Comparison of ENCODE assay signal across 9 mouse cellular contexts in genomic region chr12:112001223-112001622, GRCm38 (mm10). TPM values are rescaled to one million over a fixed set of nuclear protein-coding genes. Genes with fewer than 3 reads are reported as not detected.
DNase-seq lines count a peak whose midpoint lies in the region; ATAC-seq and TF ChIP-seq lines count a peak whose summit lies in the region.
"Had no signal": no experiment of that assay in that cellular context is flagged by ENCODE, and none has a peak within 500 bp of the region (broad histone marks: within the 10 kb centered on the region; RNA-seq: fewer than 3 reads in every experiment).

No protein-coding gene starts in this region.

- peak; percentile 61 for DNase-seq in forebrain, embryonic 10.5 days (ENCODE audit: extremely low spot score, low spot score)
- peak; percentile 88 for DNase-seq in hindbrain, embryonic 14.5 days (ENCODE audit: low spot score)
- DNase-seq in left cerebral cortex, postnatal 10 days (ENCODE audit: extremely low spot score in 1 of 2, low spot score in 2 of 2) = peak; percentile 66 to 80
- DNase-seq in midbrain, embryonic 11.5 days (ENCODE audit: low spot score, missing footprints) = peak; percentile 98
- DNase-seq in skeletal muscle tissue, adult 2 months (ENCODE audit: low read depth, low spot score) = peak; percentile 19

- H3K9me3 ChIP-seq in forebrain, embryonic 10.5 days = no peaks in the 10 kb centered on the region
- H3K9me3 ChIP-seq in forebrain, embryonic 12.5 days = no peaks in the 10 kb centered on the region
- H3K9me3 ChIP-seq in hindbrain, embryonic 14.5 days (ENCODE audit: control insufficient read depth, low read length) = no peaks in the 10 kb centered on the region
- no peaks in the 10 kb centered on the region for H3K9me3 ChIP-seq in midbrain, embryonic 11.5 days (ENCODE audit: control insufficient read depth, low read length)
- H3K9me3 ChIP-seq: midbrain, embryonic 12.5 days had no signal

- H3K4me3 ChIP-seq in forebrain, embryonic 10.5 days = no peak overlapping the region
- H3K4me3 ChIP-seq in forebrain, embryonic 12.5 days (replicated peaks) = no peak overlapping the region
- no peak overlapping the region for H3K4me3 ChIP-seq in bone marrow macrophage, adult 2 months (ENCODE audit: insufficient read depth, low read length)
- no peak overlapping the region for H3K4me3 ChIP-seq in hindbrain, embryonic 14.5 days (replicated peaks; ENCODE audit: low read length)
- H3K4me3 ChIP-seq in midbrain, embryonic 11.5 days (ENCODE audit: low read depth, low read length) = no peak overlapping the region
- H3K4me3 ChIP-seq: midbrain, embryonic 12.5 days had no signal

- no peaks in the 10 kb centered on the region for H3K36me3 ChIP-seq in forebrain, embryonic 10.5 days (replicated peaks)
- no peaks in the 10 kb centered on the region for H3K36me3 ChIP-seq in forebrain, embryonic 12.5 days (replicated peaks)
- H3K36me3 ChIP-seq in hindbrain, embryonic 14.5 days (replicated peaks; ENCODE audit: control insufficient read depth, insufficient read depth) = no peaks in the 10 kb centered on the region
- no peaks in the 10 kb centered on the region for H3K36me3 ChIP-seq in midbrain, embryonic 11.5 days (ENCODE audit: control insufficient read depth, insufficient read depth, low read length)
- H3K36me3 ChIP-seq: midbrain, embryonic 12.5 days had no signal

- intact Hi-C loops in left cerebral cortex, postnatal 10 days (cut with DNase I) = no loop called here

- no peak for TF ChIP-seq POLR2A in bone marrow macrophage, adult 2 months (IDR thresholded peaks at IDR 0.05; ENCODE audit: borderline replicate concordance, low read depth, low read length)

- 26% methylated on average over 8 of the region's 8 CpGs for WGBS in forebrain, embryonic 10.5 days
- 20% methylated on average over 8 of the region's 8 CpGs for WGBS in forebrain, embryonic 12.5 days
- 23% methylated on average over 8 of the region's 8 CpGs for WGBS in hindbrain, embryonic 14.5 days
- WGBS in midbrain, embryonic 11.5 days = 21% methylated on average over 8 of the region's 8 CpGs

- ATAC-seq in forebrain, embryonic 12.5 days (ENCODE audit: low FRiP score) = no peak
- peak; percentile 58 for ATAC-seq in erythroblast, adult 5-6 weeks (replicated peaks; ENCODE audit: low FRiP score, poor library complexity, severe bottlenecking)
- ATAC-seq in hindbrain, embryonic 14.5 days (ENCODE audit: low FRiP score) = no peak; the same call in 1 of the 2 replicates
- no peak for ATAC-seq in midbrain, embryonic 11.5 days (ENCODE audit: low FRiP score)

- no peak overlapping the region for H3K27ac ChIP-seq in forebrain, embryonic 10.5 days
- no peak overlapping the region for H3K27ac ChIP-seq in forebrain, embryonic 12.5 days
- H3K27ac ChIP-seq in bone marrow macrophage, adult 2 months (ENCODE audit: insufficient read depth, low read depth, low read length) = no peak overlapping the region
- no peak overlapping the region for H3K27ac ChIP-seq in hindbrain, embryonic 14.5 days
- no peak overlapping the region for H3K27ac ChIP-seq in midbrain, embryonic 11.5 days (ENCODE audit: low read depth, low read length)
- H3K27ac ChIP-seq: midbrain, embryonic 12.5 days had no signal

- H3K27me3 ChIP-seq in forebrain, embryonic 10.5 days (ENCODE audit: poor library complexity, severe bottlenecking) = no peaks in the 10 kb centered on the region
- no peaks in the 10 kb centered on the region for H3K27me3 ChIP-seq in forebrain, embryonic 12.5 days
- no peaks in the 10 kb centered on the region for H3K27me3 ChIP-seq in hindbrain, embryonic 14.5 days (ENCODE audit: control insufficient read depth, insufficient read depth, low read length)
- H3K27me3 ChIP-seq in midbrain, embryonic 11.5 days (ENCODE audit: control insufficient read depth, insufficient read depth, low read length) = no peaks in the 10 kb centered on the region
- H3K27me3 ChIP-seq: midbrain, embryonic 12.5 days had no signal

- TF ChIP-seq CTCF in bone marrow macrophage, adult 2 months (IDR thresholded peaks at IDR 0.05; ENCODE audit: low read depth, low read length) = peak; percentile 91

- no peak overlapping the region for H3K9ac ChIP-seq in forebrain, embryonic 12.5 days
- no peak overlapping the region for H3K9ac ChIP-seq in hindbrain, embryonic 14.5 days
- no peak overlapping the region for H3K9ac ChIP-seq in midbrain, embryonic 11.5 days (ENCODE audit: low read length)
- H3K9ac ChIP-seq: midbrain, embryonic 12.5 days had no signal

- H3K4me2 ChIP-seq in forebrain, embryonic 12.5 days = no peak overlapping the region
- no peak overlapping the region for H3K4me2 ChIP-seq in hindbrain, embryonic 14.5 days (replicated peaks)
- no peak overlapping the region for H3K4me2 ChIP-seq in midbrain, embryonic 11.5 days
- H3K4me2 ChIP-seq: midbrain, embryonic 12.5 days had no signal

- H3K4me1 ChIP-seq in forebrain, embryonic 10.5 days = no peaks in the 10 kb centered on the region
- no peaks in the 10 kb centered on the region for H3K4me1 ChIP-seq in forebrain, embryonic 12.5 days
- H3K4me1 ChIP-seq in bone marrow macrophage, adult 2 months (ENCODE audit: control insufficient read depth, insufficient read depth, low read length) = no peaks in the 10 kb centered on the region
- H3K4me1 ChIP-seq in hindbrain, embryonic 14.5 days (replicated peaks; ENCODE audit: control insufficient read depth, insufficient read depth, low read length) = no peaks in the 10 kb centered on the region
- no peaks in the 10 kb centered on the region for H3K4me1 ChIP-seq in midbrain, embryonic 11.5 days (ENCODE audit: control insufficient read depth, insufficient read depth, low read length)
- H3K4me1 ChIP-seq: midbrain, embryonic 12.5 days had no signal

RNA-seq across cellular contexts. Expression of gene Rd3l, which starts 20.1 kb away (rescaled TPM):
- not detected in 2 replicates for polyA plus RNA-seq in forebrain, embryonic 10.5 days (2016; fragmentation: Nextera tagmentation; extraction: Ambion mirVana)
- not detected in 2 replicates for polyA plus RNA-seq in forebrain, embryonic 12.5 days (2016; fragmentation: Nextera tagmentation; extraction: Ambion mirVana)
- not detected in 2 replicates for polyA plus RNA-seq in bone marrow macrophage, adult 2 months (2012; ENCODE audit: insufficient read depth, insufficient read length, missing spikeins)
- total RNA-seq in erythroblast, adult 5-6 weeks (2015; ENCODE audit: low replicate concordance) = not detected in 2 replicates
- not detected in 2 replicates for total RNA-seq in erythroblast, adult 5-6 weeks (2017; ENCODE audit: low replicate concordance)
- not detected in 2 replicates for polyA plus RNA-seq in hindbrain, embryonic 14.5 days (2014; fragmentation: Nextera tagmentation; extraction: Ambion mirVana)
- not detected for total RNA-seq in left cerebral cortex, postnatal 10 days (2021)
- polyA plus RNA-seq in midbrain, embryonic 11.5 days (2014; fragmentation: Nextera tagmentation; extraction: Ambion mirVana) = not detected in 2 replicates
- polyA plus RNA-seq: midbrain, embryonic 12.5 days had no signal

RNA-seq across cellular contexts. Expression of gene Tdrd9, which starts 29.9 kb away (rescaled TPM):
- 1.1 and 1.9 TPM in 2 replicates for polyA plus RNA-seq in forebrain, embryonic 10.5 days (2016; fragmentation: Nextera tagmentation; extraction: Ambion mirVana)
- 1.2 and 2.0 TPM in 2 replicates for polyA plus RNA-seq in forebrain, embryonic 12.5 days (2016; fragmentation: Nextera tagmentation; extraction: Ambion mirVana)
- not detected in 2 replicates for polyA plus RNA-seq in bone marrow macrophage, adult 2 months (2012; ENCODE audit: insufficient read depth, insufficient read length, missing spikeins)
- total RNA-seq in erythroblast, adult 5-6 weeks (2015; ENCODE audit: low replicate concordance) = not detected in 2 replicates
- total RNA-seq in erythroblast, adult 5-6 weeks (2017; ENCODE audit: low replicate concordance) = not detected in 2 replicates
- polyA plus RNA-seq in hindbrain, embryonic 14.5 days (2014; fragmentation: Nextera tagmentation; extraction: Ambion mirVana) = 0.18 and 0.48 TPM in 2 replicates
- total RNA-seq in left cerebral cortex, postnatal 10 days (2021) = under 1 TPM; 0.26 to 0.88 TPM
- 0.87 and 1.4 TPM in 2 replicates for polyA plus RNA-seq in midbrain, embryonic 11.5 days (2014; fragmentation: Nextera tagmentation; extraction: Ambion mirVana)

RNA-seq across cellular contexts. Expression of gene Atp5mpl, which starts 34.4 kb away (rescaled TPM):
- 565 and 608 TPM in 2 replicates for polyA plus RNA-seq in forebrain, embryonic 10.5 days (2016; fragmentation: Nextera tagmentation; extraction: Ambion mirVana)
- 590 and 598 TPM in 2 replicates for polyA plus RNA-seq in forebrain, embryonic 12.5 days (2016; fragmentation: Nextera tagmentation; extraction: Ambion mirVana)
- 335 and 339 TPM in 2 replicates for polyA plus RNA-seq in bone marrow macrophage, adult 2 months (2012; ENCODE audit: insufficient read depth, insufficient read length, missing spikeins)
- 150 and 160 TPM in 2 replicates for total RNA-seq in erythroblast, adult 5-6 weeks (2015; ENCODE audit: low replicate concordance)
- total RNA-seq in erythroblast, adult 5-6 weeks (2017; ENCODE audit: low replicate concordance) = 72.8 and 92.6 TPM in 2 replicates
- 789 and 991 TPM in 2 replicates for polyA plus RNA-seq in hindbrain, embryonic 14.5 days (2014; fragmentation: Nextera tagmentation; extraction: Ambion mirVana)
- 100 to 1,000 TPM; 467 TPM for total RNA-seq in left cerebral cortex, postnatal 10 days (2021)
- polyA plus RNA-seq in midbrain, embryonic 11.5 days (2014; fragmentation: Nextera tagmentation; extraction: Ambion mirVana) = 565 and 627 TPM in 2 replicates

Comparison
In these comparisons a context has a peak if more than half of its experiments do, and no peak if none do; other contexts are left out.
1. DNase-seq: peak in every context shown above with its lines; median percentile 98 in midbrain, embryonic 11.5 days; 88 in hindbrain, embryonic 14.5 days; 73 in left cerebral cortex, postnatal 10 days; 61 in forebrain, embryonic 10.5 days; 19 in skeletal muscle tissue, adult 2 months.